Mouse (Mus musculus): ENCODE measurements at regions not wholly inside any gene's neighbourhood (a gene's known extent, or its start where the extent isn't known, plus 50 kb on each side); places are given as distances from the start of the nearest gene placed in this dataset.

GRCm38 (mm10) chr3:34765151-34765550 lies 114.9 kb downstream of the Sox2 start:
- no peak for DNase-seq

GRCm38 (mm10) chr3:34769818-34770217 lies 119.6 kb downstream of the Sox2 start:
- no peak for DNase-seq

- DNase-seq = no peak
Observed at GRCm38 (mm10) chr3:34770271-34770670, 120.1 kb downstream of the Sox2 start.

- DNase-seq = no peak
Observed at GRCm38 (mm10) chr3:34772035-34772434, 121.8 kb downstream of the Sox2 start.

- DNase-seq = no peak
Observed at GRCm38 (mm10) chr3:34773678-34774425, 123.6 kb downstream of the Sox2 start.

- DNase-seq = no peak
Observed at GRCm38 (mm10) chr3:34781770-34782169, 131.6 kb downstream of the Sox2 start.

GRCm38 (mm10) chr3:34783398-34783797 lies 133.2 kb downstream of the Sox2 start:
- DNase-seq = no peak

GRCm38 (mm10) chr3:34787211-34787610 lies 137.0 kb downstream of the Sox2 start:
- no peak for DNase-seq

GRCm38 (mm10) chr3:34795103-34795983 lies 145.1 kb downstream of the Sox2 start:
- no peak for DNase-seq

- no peak for DNase-seq
Observed at GRCm38 (mm10) chr3:34795984-34796266, 145.7 kb downstream of the Sox2 start.

- no peak for DNase-seq
Observed at GRCm38 (mm10) chr3:34808833-34809232, 158.6 kb downstream of the Sox2 start.

- DNase-seq = no peak
Observed at GRCm38 (mm10) chr3:34811753-34812152, 161.5 kb downstream of the Sox2 start.

- no peak for DNase-seq
Observed at GRCm38 (mm10) chr3:34813046-34813625, 162.9 kb downstream of the Sox2 start.

- no peak for DNase-seq
Observed at GRCm38 (mm10) chr3:34825036-34825435, 174.8 kb downstream of the Sox2 start.

GRCm38 (mm10) chr3:34826396-34826795 lies 176.2 kb downstream of the Sox2 start:
- no peak for DNase-seq

GRCm38 (mm10) chr3:34828453-34829206 lies 178.4 kb downstream of the Sox2 start:
- no peak for DNase-seq

GRCm38 (mm10) chr3:34836741-34837267 lies 186.6 kb downstream of the Sox2 start:
- no peak for DNase-seq

- DNase-seq = no peak
Observed at GRCm38 (mm10) chr3:34837644-34838332, 187.6 kb downstream of the Sox2 start.

- DNase-seq = no peak
Observed at GRCm38 (mm10) chr3:34860877-34861649, 210.9 kb downstream of the Sox2 start.

- no peak for DNase-seq
Observed at GRCm38 (mm10) chr3:34868698-34869409, 218.6 kb downstream of the Sox2 start.

GRCm38 (mm10) chr3:34869911-34870310 lies 219.7 kb downstream of the Sox2 start:
- DNase-seq = no peak
